Mouse (Mus musculus): ENCODE data around the gene Gbx1.
"Not testable (repeated sequence)": the region's sequence is repeated elsewhere in the genome, so short reads cannot be mapped to it uniquely, and the experiment has no call there.

Gene Gbx1

GRCm38 (mm10) chr5:24526889-24527230 is at the start of gene Gbx1:
Gene Gbx1 (minus strand): TSS chr5:24527202.
- in situ Hi-C loops (cut with MboI) = no loop called here

GRCm38 (mm10) chr5:24576801-24577182 is 49.8 kb upstream of the Gbx1 start:
- in situ Hi-C loops (cut with MboI) = no loop called here

- in situ Hi-C loops (cut with MboI) = no loop called here
These were observed 48.9 kb upstream of the Gbx1 start for GRCm38 (mm10) chr5:24575948-24576347.

- in situ Hi-C loops (cut with MboI) = no loop called here
These were observed 29.7 kb upstream of the Gbx1 start, which contains the start of gene 4931409K22Rik for GRCm38 (mm10) chr5:24556709-24557108. Gene 4931409K22Rik (minus strand): TSS chr5:24556809.

GRCm38 (mm10) chr5:24555335-24555734 is 28.3 kb upstream of the Gbx1 start:
- in situ Hi-C loops (cut with MboI) = not testable (repeated sequence)

GRCm38 (mm10) chr5:24553621-24554244 is 26.7 kb upstream of the Gbx1 start:
- in situ Hi-C loops (cut with MboI) = no loop called here

GRCm38 (mm10) chr5:24551317-24551688 is 24.3 kb upstream of the Gbx1 start:
- in situ Hi-C loops (cut with MboI) = no loop called here

GRCm38 (mm10) chr5:24550598-24551316 is 23.8 kb upstream of the Gbx1 start:
- in situ Hi-C loops (cut with MboI) = no loop called here

GRCm38 (mm10) chr5:24542643-24543042 is 15.6 kb upstream of the Gbx1 start:
- in situ Hi-C loops (cut with MboI) = no loop called here

- in situ Hi-C loops (cut with MboI) = no loop called here
These were observed 14.2 kb upstream of the Gbx1 start for GRCm38 (mm10) chr5:24541144-24541569.

- in situ Hi-C loops (cut with MboI) = no loop called here
These were observed 13.6 kb upstream of the Gbx1 start, which contains the start of gene Asb10 for GRCm38 (mm10) chr5:24540387-24541143. Gene Asb10 (minus strand): TSS chr5:24540978.

- in situ Hi-C loops (cut with MboI) = no loop called here
These were observed 12.7 kb upstream of the Gbx1 start for GRCm38 (mm10) chr5:24539571-24540296.

GRCm38 (mm10) chr5:24537618-24538017 is 10.6 kb upstream of the Gbx1 start:
- in situ Hi-C loops (cut with MboI) = no loop called here

- in situ Hi-C loops (cut with MboI) = no loop called here
These were observed 9.5 kb upstream of the Gbx1 start for GRCm38 (mm10) chr5:24536511-24536910.

- in situ Hi-C loops (cut with MboI) = no loop called here
These were observed 8.7 kb upstream of the Gbx1 start for GRCm38 (mm10) chr5:24535731-24536130.

GRCm38 (mm10) chr5:24534292-24534691 is 7.3 kb upstream of the Gbx1 start:
- in situ Hi-C loops (cut with MboI) = no loop called here

- in situ Hi-C loops (cut with MboI) = no loop called here
These were observed 6.4 kb upstream of the Gbx1 start for GRCm38 (mm10) chr5:24533391-24533790.

- in situ Hi-C loops (cut with MboI) = no loop called here
These were observed 3.2 kb upstream of the Gbx1 start for GRCm38 (mm10) chr5:24530042-24530689.

- in situ Hi-C loops (cut with MboI) = no loop called here
These were observed 778 bp upstream of the Gbx1 start for GRCm38 (mm10) chr5:24527780-24528179.

- in situ Hi-C loops (cut with MboI) = no loop called here
These were observed 663 bp downstream of the Gbx1 start for GRCm38 (mm10) chr5:24526190-24526888.
